Mouse (Mus musculus) liver, embryonic 15.5 days (tissue): ENCODE measurements around the gene Nuak1. TPM values are rescaled to one million over a fixed set of nuclear protein-coding genes. Genes with fewer than 3 reads are reported as not detected.

Source experiments
- ATAC-seq: fragments of 200-750 bp; cut with Nextera tagmentation; 2 replicates; pipeline ENCODE4 v1.8.0; 2017; ENCODE audit warnings: moderate number of reproducible peaks, mild to moderate bottlenecking, moderate library complexity; ENCODE audit not compliant: insufficient read depth
- H3K27ac ChIP-seq: fragments of 300-500 bp; sonication (generic); replicated peaks from 2 replicates; pipeline ENCODE4 v1.5.1; 2015; ENCODE audit warnings: mild to moderate bottlenecking, inconsistent platforms
- H3K27me3 ChIP-seq: fragments of 300-500 bp; sonication (generic); 2 replicates; pipeline ENCODE4 v1.6.1; 2015; ENCODE audit warnings: mild to moderate bottlenecking, inconsistent platforms
- H3K36me3 ChIP-seq: fragments of 300-500 bp; sonication (generic); replicated peaks from 2 replicates; pipeline ENCODE4 v1.6.1; 2015; ENCODE audit warnings: moderate library complexity, mild to moderate bottlenecking, inconsistent platforms
- H3K4me1 ChIP-seq: fragments of 300-500 bp; sonication (generic); replicated peaks from 2 replicates; pipeline ENCODE4 v1.6.1; 2015; ENCODE audit warnings: inconsistent platforms
- H3K4me2 ChIP-seq: fragments of 300-500 bp; sonication (generic); 2 replicates; pipeline ENCODE4 v1.6.1; 2015; ENCODE audit warnings: moderate library complexity, mild to moderate bottlenecking, inconsistent platforms
- H3K4me3 ChIP-seq: fragments of 300-500 bp; sonication (generic); replicated peaks from 2 replicates; pipeline ENCODE4 v1.5.1; 2015; ENCODE audit warnings: mild to moderate bottlenecking, inconsistent platforms
- H3K9ac ChIP-seq: fragments of 300-500 bp; sonication (generic); 2 replicates; pipeline ENCODE4 v1.6.1; 2015; ENCODE audit warnings: moderate library complexity, mild to moderate bottlenecking, inconsistent platforms
- H3K9me3 ChIP-seq: fragments of 300-500 bp; sonication (generic); replicated peaks from 2 replicates; pipeline ENCODE4 v1.6.1; 2016; ENCODE audit warnings: inconsistent platforms
- WGBS: fragments of 180-500 bp; shearing (Covaris S2); methylation state at CpG from one replicate; pipeline ENCODE4 v1.1.7; 2015; ENCODE audit warnings: mixed read lengths; ENCODE audit not compliant: insufficient replicate concordance; 5-methylcytosine and 5-hydroxymethylcytosine counted together
- polyA plus RNA-seq: library from polyadenylated mRNA; unstranded; fragments of >200 nt; fragmentation: Nextera tagmentation; extraction: Ambion mirVana; gene quantifications from 2 replicates; pipeline ENCODE4 v1.2.1, GENCODE M21; 2015

The Nuak1 gene
- polyA plus RNA-seq, 1 experiment from 2014 or later, result 0.13 TPM

GRCm38 (mm10) chr10:84446661-84447060 is 6.3 kb upstream of the Nuak1 start:
- Histone ChIP-seq H3K9me3 (no peaks in the 10 kb centered on the region), H3K4me2 (no peak overlapping the region), H3K27me3 (peaks cover 22% of the 10 kb centered on the region), H3K4me1 (0 out of 2 replicates have a peak, but pooled peaks cover 3% of the 10 kb centered on the region), H3K27ac (no peak overlapping the region), H3K36me3 (no peaks in the 10 kb centered on the region), H3K4me3 (no peak overlapping the region), H3K9ac (no peak overlapping the region)
- no peak for ATAC-seq
- WGBS, result 77% methylated on average over 6 of the region's 6 CpGs

GRCm38 (mm10) chr10:84444396-84444795 is 4.0 kb upstream of the Nuak1 start:
- Histone ChIP-seq H3K9me3 (no peaks in the 10 kb centered on the region), H3K36me3 (no peaks in the 10 kb centered on the region), H3K27ac (no peak overlapping the region), H3K27me3 (peaks cover 44% of the 10 kb centered on the region), H3K4me2 (no peak overlapping the region), H3K4me1 (peaks cover 7% of the 10 kb centered on the region), H3K9ac (no peak overlapping the region), H3K4me3 (no peak overlapping the region)
- no peak for ATAC-seq
- WGBS, result 39% methylated on average over 9 of the region's 9 CpGs

- WGBS, result 25% methylated on average over 11 of the region's 11 CpGs
- peak overlapping the region; percentile 57 for H3K4me3 ChIP-seq
- H3K27ac ChIP-seq, result no peak overlapping the region
- H3K9ac ChIP-seq, result no peak overlapping the region
- no peak for ATAC-seq
- H3K27me3 ChIP-seq, result peaks cover 58% of the 10 kb centered on the region
- peaks cover 7% of the 10 kb centered on the region for H3K4me1 ChIP-seq
- no peaks in the 10 kb centered on the region for H3K9me3 ChIP-seq
- H3K36me3 ChIP-seq, result no peaks in the 10 kb centered on the region
- H3K4me2 ChIP-seq, result peak overlapping the region; percentile 67
These were observed 1.4 kb upstream of the Nuak1 start for GRCm38 (mm10) chr10:84441846-84442245.

GRCm38 (mm10) chr10:84441434-84441785 is 1.0 kb upstream of the Nuak1 start:
- Histone ChIP-seq H3K4me3 (peak overlapping the region; percentile 57), H3K36me3 (no peaks in the 10 kb centered on the region), H3K9me3 (no peaks in the 10 kb centered on the region), H3K27ac (peak overlapping the region; percentile 57; the same call in 1 of the 2 replicates), H3K4me2 (peak overlapping the region; percentile 67), H3K27me3 (peaks cover 58% of the 10 kb centered on the region), H3K9ac (peak overlapping the region; percentile 48), H3K4me1 (peaks cover 7% of the 10 kb centered on the region)
- 0 out of 2 replicates have a peak, but pooled peaks have one; percentile 3 for ATAC-seq
- 7% methylated on average over 7 of the region's 7 CpGs for WGBS

- H3K27ac ChIP-seq, result no peak overlapping the region
- peaks cover 7% of the 10 kb centered on the region for H3K4me1 ChIP-seq
- H3K36me3 ChIP-seq, result no peaks in the 10 kb centered on the region
- no peaks in the 10 kb centered on the region for H3K9me3 ChIP-seq
- H3K4me3 ChIP-seq, result peak overlapping the region; percentile 57
- H3K4me2 ChIP-seq, result peak overlapping the region; percentile 67
- H3K9ac ChIP-seq, result peak overlapping the region; percentile 11; the same call in 1 of the 2 replicates
- ATAC-seq, result peak; percentile 46
- peaks cover 58% of the 10 kb centered on the region for H3K27me3 ChIP-seq
- WGBS, result under 1% methylated on average over 32 of the region's 32 CpGs
These were observed 236 bp downstream of the Nuak1 start for GRCm38 (mm10) chr10:84440181-84440540.

- peaks cover 58% of the 10 kb centered on the region for H3K27me3 ChIP-seq
These were observed 1.2 kb downstream of the Nuak1 start for GRCm38 (mm10) chr10:84439228-84439596.

GRCm38 (mm10) chr10:84438466-84439227 is 1.8 kb downstream of the Nuak1 start:
- H3K27ac ChIP-seq, result no peak overlapping the region
- 0 out of 2 replicates have a peak overlapping the region, but pooled peaks have one; percentile 67 for H3K4me2 ChIP-seq
- H3K4me1 ChIP-seq, result peaks cover 7% of the 10 kb centered on the region
- 34% methylated on average over 19 of the region's 19 CpGs for WGBS
- no peaks in the 10 kb centered on the region for H3K36me3 ChIP-seq
- 0 out of 2 replicates have a peak overlapping the region, but pooled peaks have one; percentile 57 for H3K4me3 ChIP-seq
- no peak overlapping the region for H3K9ac ChIP-seq
- H3K9me3 ChIP-seq, result no peaks in the 10 kb centered on the region
- no peak for ATAC-seq
- peaks cover 57% of the 10 kb centered on the region for H3K27me3 ChIP-seq

More at GRCm38 (mm10) chr10:84439228-84439596, 1.2 kb downstream of the Nuak1 start:
- ATAC-seq, result no peak
- Histone ChIP-seq H3K9me3 (no peaks in the 10 kb centered on the region), H3K4me1 (peaks cover 7% of the 10 kb centered on the region), H3K4me3 (peak overlapping the region; percentile 57; the same call in 1 of the 2 replicates), H3K4me2 (peak overlapping the region; percentile 67), H3K36me3 (no peaks in the 10 kb centered on the region), H3K27ac (no peak overlapping the region), H3K9ac (no peak overlapping the region)
- 36% methylated on average over 7 of the region's 7 CpGs for WGBS

GRCm38 (mm10) chr10:84438049-84438422 is 2.4 kb downstream of the Nuak1 start:
- no peak overlapping the region for H3K4me2 ChIP-seq
- H3K27ac ChIP-seq, result no peak overlapping the region
- H3K36me3 ChIP-seq, result no peaks in the 10 kb centered on the region
- peaks cover 50% of the 10 kb centered on the region for H3K27me3 ChIP-seq
- under 1% methylated on average over 7 of the region's 7 CpGs for WGBS
- no peaks in the 10 kb centered on the region for H3K9me3 ChIP-seq
- H3K9ac ChIP-seq, result no peak overlapping the region
- H3K4me1 ChIP-seq, result peaks cover 7% of the 10 kb centered on the region
- no peak overlapping the region for H3K4me3 ChIP-seq
- ATAC-seq, result no peak

GRCm38 (mm10) chr10:84437166-84438048 is 3.0 kb downstream of the Nuak1 start:
- Histone ChIP-seq H3K9me3 (no peaks in the 10 kb centered on the region), H3K4me1 (peaks cover 7% of the 10 kb centered on the region), H3K27ac (no peak overlapping the region), H3K36me3 (no peaks in the 10 kb centered on the region), H3K4me2 (no peak overlapping the region), H3K9ac (no peak overlapping the region), H3K27me3 (peaks cover 44% of the 10 kb centered on the region), H3K4me3 (no peak overlapping the region)
- no peak for ATAC-seq
- 42% methylated on average over 14 of the region's 14 CpGs for WGBS

GRCm38 (mm10) chr10:84435930-84436329 is 4.5 kb downstream of the Nuak1 start:
- no peak for ATAC-seq
- Histone ChIP-seq H3K4me3 (no peak overlapping the region), H3K9ac (no peak overlapping the region), H3K27me3 (peaks cover 29% of the 10 kb centered on the region), H3K27ac (no peak overlapping the region), H3K4me1 (no peaks in the 10 kb centered on the region; the same call in none of the 2 replicates), H3K4me2 (no peak overlapping the region), H3K9me3 (no peaks in the 10 kb centered on the region), H3K36me3 (no peaks in the 10 kb centered on the region)
- 52% methylated on average over 11 of the region's 11 CpGs for WGBS

GRCm38 (mm10) chr10:84433193-84433801 is 7.1 kb downstream of the Nuak1 start:
- Histone ChIP-seq H3K4me3 (no peak overlapping the region), H3K4me1 (no peaks in the 10 kb centered on the region), H3K27ac (no peak overlapping the region), H3K27me3 (peaks cover 3% of the 10 kb centered on the region), H3K9ac (no peak overlapping the region), H3K36me3 (no peaks in the 10 kb centered on the region), H3K9me3 (no peaks in the 10 kb centered on the region), H3K4me2 (no peak overlapping the region)
- ATAC-seq, result no peak
- 60% methylated on average over 21 of the region's 21 CpGs for WGBS
